Mouse (Mus musculus): ENCODE results near the gene Teddm1b.

DNA sequence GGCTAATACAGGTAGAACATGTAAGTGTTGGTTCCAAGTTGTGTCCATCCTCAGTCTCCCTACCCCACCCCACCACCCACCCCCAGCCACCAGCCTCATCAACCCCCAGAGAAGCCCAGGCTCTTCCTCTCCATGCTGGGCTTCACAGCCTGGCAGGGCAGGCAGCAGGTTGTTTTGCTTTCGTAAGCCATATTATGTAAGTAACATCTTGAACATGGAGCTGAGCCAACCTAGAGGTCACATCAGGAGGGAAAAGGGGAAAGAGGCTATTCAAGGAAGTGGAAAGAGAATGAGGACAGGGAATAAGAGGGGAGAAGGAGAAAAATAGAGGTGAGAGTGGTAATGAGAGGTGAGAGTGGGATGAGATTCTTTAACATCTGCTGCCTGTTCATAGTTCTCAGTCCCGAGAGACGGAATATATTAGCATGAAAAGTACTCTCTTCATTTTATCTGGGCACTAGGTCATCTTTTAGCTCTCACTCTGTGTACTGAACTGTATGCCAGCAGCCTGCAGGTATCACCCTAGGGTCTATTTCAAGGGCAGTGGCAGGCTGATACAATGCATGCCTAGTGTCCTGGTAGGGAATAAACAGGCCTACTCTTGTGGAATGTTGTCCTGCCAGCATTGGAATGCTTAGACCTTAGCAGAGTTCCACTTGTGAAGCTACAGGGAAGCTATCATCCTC lies 44.5 kb downstream of the Teddm1b start:
- TF ChIP-seq CTCF (IDR thresholded peaks at IDR 0.05; ENCODE audit: low read depth, low read length), result no peak
- TF ChIP-seq EP300 (IDR thresholded peaks at IDR 0.05; ENCODE audit: insufficient read depth, low read depth, low read length), result no peak
- TF ChIP-seq POLR2A (IDR thresholded peaks at IDR 0.05; ENCODE audit: insufficient read depth, low read length), result no peak

All from ES-Bruce4 (cell line).